Mouse (Mus musculus): ENCODE measurements around the gene Fbxl15. TPM values are rescaled to one million over a fixed set of nuclear protein-coding genes. Genes with fewer than 3 reads are reported as not detected.

The Fbxl15 gene
- polyA plus RNA-seq, 1 experiment from 2014 or later, result 13.2 TPM

DNA sequence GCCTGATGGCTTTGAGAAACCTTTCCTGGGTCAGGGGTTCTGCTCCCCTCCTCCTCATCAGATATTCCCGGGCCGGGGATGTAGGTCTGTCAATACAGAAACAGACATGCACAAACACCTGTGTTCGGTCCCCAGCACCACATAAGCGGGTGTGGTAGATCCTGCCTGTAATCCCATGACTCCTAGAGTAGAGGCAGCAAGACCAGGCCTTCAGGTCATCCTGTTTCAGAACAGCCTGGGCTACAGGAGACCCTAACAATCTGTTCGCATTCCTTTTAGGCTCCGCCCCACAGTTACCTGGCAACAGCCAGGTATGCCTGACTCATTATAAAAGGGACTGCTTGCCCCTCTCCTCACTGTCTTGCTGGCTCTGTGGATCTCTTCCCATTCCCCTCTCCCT is 21.6 kb downstream of the Fbxl15 start:
- Histone ChIP-seq H3K27me3 (ENCODE audit: control insufficient read depth, insufficient read depth, low read length) (no peaks in the 10 kb centered on the region), H3K9ac (ENCODE audit: low read length) (peak overlapping the region; percentile 78), H3K4me3 (ENCODE audit: low read depth, low read length) (peak overlapping the region; percentile 63), H3K4me1 (replicated peaks; ENCODE audit: control insufficient read depth, insufficient read depth) (peaks cover 4% of the 10 kb centered on the region; the same call in 1 of the 2 replicates), H3K9me3 (ENCODE audit: control insufficient read depth, low read length) (no peaks in the 10 kb centered on the region), H3K4me2 (replicated peaks; ENCODE audit: low read depth) (peak overlapping the region; percentile 96), H3K36me3 (ENCODE audit: control insufficient read depth, insufficient read depth, low read length) (no peaks in the 10 kb centered on the region), H3K27ac (replicated peaks) (0 out of 2 replicates have a peak overlapping the region, but pooled peaks have one; percentile 49)
- no peak for ATAC-seq (ENCODE audit: low FRiP score, low TSS enrichment)
- no peak for TF ChIP-seq CTCF (IDR thresholded peaks at IDR 0.05; ENCODE audit: low read depth)
- no peak for TF ChIP-seq EP300 (optimal IDR thresholded peaks at IDR 0.05)
- no peak for DNase-seq (ENCODE audit: low spot score)
- WGBS, result 27% methylated on average over 6 of the region's 6 CpGs

DNA sequence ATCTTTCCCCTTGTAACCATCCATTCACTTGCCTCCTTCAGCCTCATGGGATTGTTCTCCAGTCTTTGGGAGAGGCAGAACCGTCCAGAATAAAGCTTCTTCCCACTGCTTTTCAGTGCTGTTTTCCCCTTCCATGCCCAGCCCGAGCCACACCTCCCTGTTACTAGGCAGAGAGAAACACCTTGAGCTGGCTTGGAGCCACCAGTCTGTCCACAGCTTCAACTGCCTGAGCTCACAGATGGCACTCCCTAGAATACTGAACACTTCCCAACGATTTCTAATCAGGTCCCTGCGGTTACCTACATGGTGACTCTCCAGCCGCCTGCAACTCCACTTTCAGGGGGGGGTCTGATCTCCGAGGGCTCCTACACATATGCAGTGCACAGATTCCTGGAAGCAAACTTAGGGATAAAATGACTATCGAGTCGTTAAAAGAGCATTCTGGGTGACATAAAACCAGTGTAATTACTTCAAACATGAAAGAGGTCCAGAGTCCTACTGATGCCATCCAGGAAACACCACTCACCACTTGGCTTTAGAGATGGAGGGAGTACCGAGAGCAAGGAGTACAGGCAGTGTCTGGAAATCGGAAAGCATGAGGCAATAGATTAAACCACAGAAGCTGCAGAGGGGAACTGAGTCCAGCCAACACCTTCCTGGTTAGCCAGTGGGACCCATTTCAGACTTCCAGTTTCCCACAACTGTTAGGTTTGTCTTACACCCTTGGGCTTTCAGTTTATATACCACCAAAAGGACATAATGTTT is 22.4 kb downstream of the Fbxl15 start, which contains the start of gene 2310034G01Rik:
Gene 2310034G01Rik (minus strand): TSS at position 135 of the 765 bp plus-strand sequence.
- WGBS, result 47% methylated on average over 10 of the region's 10 CpGs
- H3K9me3 ChIP-seq (ENCODE audit: control insufficient read depth, low read length), result no peaks in the 10 kb centered on the region
- peak within 1 kb of the TSS; percentile 78 for H3K9ac ChIP-seq (ENCODE audit: low read length)
- H3K27ac ChIP-seq (replicated peaks), result peak within 1 kb of the TSS; percentile 84
- H3K4me2 ChIP-seq (replicated peaks; ENCODE audit: low read depth), result peak within 1 kb of the TSS; percentile 96
- peaks cover 4% of the 10 kb centered on the region; the same call in 1 of the 2 replicates for H3K4me1 ChIP-seq (replicated peaks; ENCODE audit: control insufficient read depth, insufficient read depth)
- peak within 1 kb of the TSS; percentile 63 for H3K4me3 ChIP-seq (ENCODE audit: low read depth, low read length)
- DNase-seq (ENCODE audit: low spot score) (peak; percentile 86), ATAC-seq (ENCODE audit: low FRiP score, low TSS enrichment) (peak; percentile 78)
- H3K36me3 ChIP-seq (ENCODE audit: control insufficient read depth, insufficient read depth, low read length), result no peaks in the 10 kb centered on the region
- TF ChIP-seq EP300 (optimal IDR thresholded peaks at IDR 0.05), result no peak
- TF ChIP-seq CTCF (IDR thresholded peaks at IDR 0.05; ENCODE audit: low read depth), result no peak
- H3K27me3 ChIP-seq (ENCODE audit: control insufficient read depth, insufficient read depth, low read length), result no peaks in the 10 kb centered on the region

DNA sequence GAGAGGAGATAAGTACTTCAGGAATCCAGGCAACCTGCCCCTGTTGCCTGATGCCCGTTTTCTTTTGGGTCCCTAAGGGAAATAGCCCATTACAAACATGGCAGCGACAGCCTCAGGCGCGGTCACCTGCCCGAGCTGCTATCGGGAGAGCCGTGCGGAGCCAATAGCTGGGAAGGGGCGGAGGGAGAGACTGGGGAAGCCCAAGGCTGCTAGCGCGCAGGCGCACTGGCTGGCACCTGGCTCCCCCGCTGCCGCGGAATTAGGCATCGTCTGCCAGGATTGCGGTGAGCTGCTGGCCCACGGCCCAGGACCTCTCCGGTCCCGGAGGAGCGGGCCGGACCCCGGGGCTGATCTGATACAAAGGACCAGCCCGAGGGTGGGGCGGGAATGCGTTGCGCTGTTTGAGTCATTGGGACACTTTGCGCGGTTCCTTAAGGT is 28.7 kb downstream of the Fbxl15 start:
- Histone ChIP-seq H3K9me3 (ENCODE audit: control insufficient read depth, low read length) (no peaks in the 10 kb centered on the region), H3K36me3 (ENCODE audit: control insufficient read depth, insufficient read depth, low read length) (no peaks in the 10 kb centered on the region), H3K9ac (ENCODE audit: low read length) (peak overlapping the region; percentile 61), H3K4me2 (replicated peaks; ENCODE audit: low read depth) (peak overlapping the region; percentile 80), H3K27me3 (ENCODE audit: control insufficient read depth, insufficient read depth, low read length) (no peaks in the 10 kb centered on the region), H3K27ac (replicated peaks) (peak overlapping the region; percentile 79), H3K4me1 (replicated peaks; ENCODE audit: control insufficient read depth, insufficient read depth) (no peaks in the 10 kb centered on the region), H3K4me3 (ENCODE audit: low read depth, low read length) (peak overlapping the region; percentile 49)
- under 1% methylated on average over 29 of the region's 29 CpGs for WGBS
- peak; percentile 93 for DNase-seq (ENCODE audit: low spot score)
- no peak for TF ChIP-seq EP300 (optimal IDR thresholded peaks at IDR 0.05)
- TF ChIP-seq CTCF (IDR thresholded peaks at IDR 0.05; ENCODE audit: low read depth), result no peak
- ATAC-seq (ENCODE audit: low FRiP score, low TSS enrichment), result peak; percentile 83

DNA sequence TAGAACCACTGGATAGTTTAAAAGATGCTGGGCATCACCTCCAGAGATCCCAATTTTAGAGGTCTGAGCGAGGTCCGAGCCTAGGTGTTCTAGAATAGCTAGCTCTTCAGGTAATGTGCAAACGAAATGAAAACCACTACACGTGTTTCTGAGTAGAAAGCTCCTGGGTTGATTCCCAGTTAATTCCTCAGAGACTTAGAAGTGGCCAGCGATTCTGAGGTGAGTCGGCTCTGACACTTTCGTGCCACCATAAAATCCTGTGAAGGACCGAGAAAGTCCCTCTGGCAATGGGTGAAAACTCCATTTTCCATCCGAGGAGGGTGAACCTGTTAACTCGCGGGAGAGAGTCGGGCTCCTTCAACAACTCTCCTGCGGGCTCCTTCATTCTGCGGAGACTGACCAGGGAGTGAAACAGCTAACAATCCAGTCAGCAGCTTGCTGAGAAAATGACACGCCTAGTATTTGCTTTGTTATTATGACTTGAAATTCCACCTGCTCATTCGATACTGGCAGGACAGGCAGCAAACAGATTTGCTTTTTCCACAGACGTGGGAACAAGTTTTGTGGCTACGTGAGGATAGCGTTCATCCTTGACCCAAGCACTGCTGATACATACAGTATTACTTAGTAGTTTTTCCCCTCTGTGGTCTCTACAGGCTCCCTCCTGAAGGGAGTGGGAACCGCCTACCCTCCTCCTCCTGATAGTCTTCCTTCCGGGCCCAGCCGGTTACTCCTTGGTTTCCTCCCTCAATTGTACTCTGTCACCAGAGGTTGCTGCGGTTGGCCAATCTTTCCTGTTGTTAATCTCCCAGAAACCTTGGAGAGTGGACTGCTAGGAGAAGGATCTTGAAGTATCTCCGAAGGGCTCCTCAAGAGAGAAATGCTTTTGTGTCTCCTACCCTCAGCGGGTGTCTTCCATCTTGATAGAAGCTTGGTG is 29.6 kb downstream of the Fbxl15 start:
- H3K36me3 ChIP-seq (ENCODE audit: control insufficient read depth, insufficient read depth, low read length), result no peaks in the 10 kb centered on the region
- DNase-seq (ENCODE audit: low spot score), result peak; percentile 67
- H3K9ac ChIP-seq (ENCODE audit: low read length), result peak overlapping the region; percentile 61
- WGBS, result 15% methylated on average over 25 of the region's 25 CpGs
- peak overlapping the region; percentile 49 for H3K4me3 ChIP-seq (ENCODE audit: low read depth, low read length)
- peak; percentile 78 for ATAC-seq (ENCODE audit: low FRiP score, low TSS enrichment)
- H3K4me1 ChIP-seq (replicated peaks; ENCODE audit: control insufficient read depth, insufficient read depth), result no peaks in the 10 kb centered on the region
- H3K9me3 ChIP-seq (ENCODE audit: control insufficient read depth, low read length), result no peaks in the 10 kb centered on the region
- TF ChIP-seq CTCF (IDR thresholded peaks at IDR 0.05; ENCODE audit: low read depth) (no peak), EP300 (optimal IDR thresholded peaks at IDR 0.05) (no peak)
- no peaks in the 10 kb centered on the region for H3K27me3 ChIP-seq (ENCODE audit: control insufficient read depth, insufficient read depth, low read length)
- peak overlapping the region; percentile 79 for H3K27ac ChIP-seq (replicated peaks)
- peak overlapping the region; percentile 80 for H3K4me2 ChIP-seq (replicated peaks; ENCODE audit: low read depth)

DNA sequence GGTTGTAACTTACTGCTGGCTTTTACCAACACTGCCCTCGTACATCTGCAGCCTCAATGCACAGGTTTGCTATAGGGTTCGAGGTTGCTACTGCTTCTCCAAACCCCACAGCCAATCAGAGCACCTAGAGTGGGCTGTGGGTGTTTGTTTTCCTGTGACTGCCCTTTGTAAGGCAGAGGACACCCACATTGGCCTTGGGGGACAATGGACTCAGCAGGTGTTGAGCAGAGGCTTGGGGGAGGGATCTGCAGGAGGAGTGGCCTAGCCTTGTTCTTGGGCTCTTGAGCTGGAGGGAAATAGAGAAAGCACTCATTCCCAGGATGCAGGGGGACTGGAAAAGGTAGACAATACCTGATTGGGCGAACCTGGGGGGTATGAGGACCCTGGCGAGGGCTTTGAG is 30.4 kb downstream of the Fbxl15 start:
- DNase-seq (ENCODE audit: low spot score), result peak; percentile 26
- no peaks in the 10 kb centered on the region for H3K36me3 ChIP-seq (ENCODE audit: control insufficient read depth, insufficient read depth, low read length)
- no peaks in the 10 kb centered on the region for H3K9me3 ChIP-seq (ENCODE audit: control insufficient read depth, low read length)
- H3K4me3 ChIP-seq (ENCODE audit: low read depth, low read length), result no peak overlapping the region
- 53% methylated on average over 4 of the region's 4 CpGs for WGBS
- H3K27ac ChIP-seq (replicated peaks), result peak overlapping the region; percentile 79
- TF ChIP-seq EP300 (optimal IDR thresholded peaks at IDR 0.05), result no peak
- no peak for TF ChIP-seq CTCF (IDR thresholded peaks at IDR 0.05; ENCODE audit: low read depth)
- H3K4me2 ChIP-seq (replicated peaks; ENCODE audit: low read depth), result peak overlapping the region; percentile 80; the same call in 1 of the 2 replicates
- no peaks in the 10 kb centered on the region for H3K27me3 ChIP-seq (ENCODE audit: control insufficient read depth, insufficient read depth, low read length)
- no peak overlapping the region for H3K9ac ChIP-seq (ENCODE audit: low read length)
- ATAC-seq (ENCODE audit: low FRiP score, low TSS enrichment), result peak; percentile 33; the same call in 1 of the 2 replicates
- no peaks in the 10 kb centered on the region for H3K4me1 ChIP-seq (replicated peaks; ENCODE audit: control insufficient read depth, insufficient read depth)

Data from stomach, postnatal 0 days (tissue).